Mouse (Mus musculus) neural tube, embryonic 14.5 days (tissue): Measurements from ENCODE around the gene Mfsd12. TPM values are rescaled to one million over a fixed set of nuclear protein-coding genes. Genes with fewer than 3 reads are reported as not detected.

Experiments used
- ATAC-seq: fragments of 200-750 bp; cut with Nextera tagmentation; 2 replicates; pipeline ENCODE4 v1.8.0; 2017; ENCODE audit warnings: low read depth, mild to moderate bottlenecking, moderate TSS enrichment, moderate library complexity
- H3K27ac ChIP-seq: fragments of 300-500 bp; sonication (generic); 2 replicates; pipeline ENCODE4 v1.5.1; 2014; ENCODE audit warnings: low read depth, mild to moderate bottlenecking, control low read depth, low read length, moderate library complexity, mixed read lengths
- H3K27me3 ChIP-seq: fragments of 300-500 bp; sonication (generic); 2 replicates; pipeline ENCODE4 v1.6.1; 2014; ENCODE audit warnings: low read length; ENCODE audit not compliant: control insufficient read depth, insufficient read depth
- H3K36me3 ChIP-seq: fragments of 300-500 bp; sonication (generic); 2 replicates; pipeline ENCODE4 v1.6.1; 2014; ENCODE audit warnings: low read length, mixed read lengths; ENCODE audit not compliant: control insufficient read depth, insufficient read depth
- H3K4me1 ChIP-seq: fragments of 300-500 bp; sonication (generic); 2 replicates; pipeline ENCODE4 v1.6.1; 2014; ENCODE audit warnings: low read length; ENCODE audit not compliant: control insufficient read depth, insufficient read depth
- H3K4me2 ChIP-seq: fragments of 300-500 bp; sonication (generic); 2 replicates; pipeline ENCODE4 v1.6.1; 2014; ENCODE audit warnings: mild to moderate bottlenecking, low read depth, low read length, control low read depth
- H3K4me3 ChIP-seq: fragments of 300-500 bp; sonication (generic); 2 replicates; pipeline ENCODE4 v1.5.1; 2014; ENCODE audit warnings: low read depth, low read length, control low read depth, mixed read lengths
- H3K9ac ChIP-seq: fragments of 300-500 bp; sonication (generic); replicated peaks from 2 replicates; pipeline ENCODE4 v1.6.1; 2014; ENCODE audit warnings: low read depth, mild to moderate bottlenecking, control low read depth, low read length, mixed read lengths
- H3K9me3 ChIP-seq: fragments of 300-500 bp; sonication (generic); 2 replicates; pipeline ENCODE4 v1.6.1; 2016; ENCODE audit warnings: low read length; ENCODE audit not compliant: control insufficient read depth
- WGBS: fragments of 180-500 bp; shearing (Covaris S2); extraction: QIAGEN DNeasy Blood & Tissue Kit; methylation state at CpG from one replicate; pipeline ENCODE4 v1.1.7; 2014; 5-methylcytosine and 5-hydroxymethylcytosine counted together
- polyA plus RNA-seq: library from polyadenylated mRNA; unstranded; fragments of >200 nt; fragmentation: Nextera tagmentation; extraction: Ambion mirVana; gene quantifications from 2 replicates; pipeline ENCODE4 v1.2.1, GENCODE M21; 2014

The Mfsd12 gene
- polyA plus RNA-seq, 1 experiment from 2014 or later: 8.7 TPM

- no peak for ATAC-seq
- Histone ChIP-seq H3K4me1 (peaks cover 10% of the 10 kb centered on the region; the same call in 1 of the 2 replicates), H3K4me2 (no peak overlapping the region), H3K27ac (no peak overlapping the region), H3K27me3 (0 out of 2 replicates have a peak, but pooled peaks cover 3% of the 10 kb centered on the region), H3K4me3 (no peak overlapping the region), H3K36me3 (peaks cover 39% of the 10 kb centered on the region), H3K9ac (no peak overlapping the region), H3K9me3 (no peaks in the 10 kb centered on the region)
- 81% methylated on average over 6 of the region's 6 CpGs for WGBS
Measured at GRCm38 (mm10) chr10:81366477-81367206, 9.4 kb downstream of the Mfsd12 start.

GRCm38 (mm10) chr10:81367207-81367495 lies 9.9 kb downstream of the Mfsd12 start:
- H3K27me3 ChIP-seq: 0 out of 2 replicates have a peak, but pooled peaks cover 3% of the 10 kb centered on the region
- H3K9me3 ChIP-seq: no peaks in the 10 kb centered on the region
- no peak overlapping the region for H3K9ac ChIP-seq
- H3K27ac ChIP-seq: no peak overlapping the region
- H3K4me1 ChIP-seq: peaks cover 10% of the 10 kb centered on the region; the same call in 1 of the 2 replicates
- peaks cover 39% of the 10 kb centered on the region for H3K36me3 ChIP-seq
- no peak overlapping the region for H3K4me2 ChIP-seq
- no peak overlapping the region for H3K4me3 ChIP-seq
- 50% methylated on average over 6 of the region's 6 CpGs for WGBS
- no peak for ATAC-seq

- Histone ChIP-seq H3K9me3 (no peaks in the 10 kb centered on the region), H3K4me3 (no peak overlapping the region), H3K27ac (no peak overlapping the region), H3K4me2 (no peak overlapping the region), H3K36me3 (peaks cover 8% of the 10 kb centered on the region; the same call in 1 of the 2 replicates), H3K4me1 (peaks cover 21% of the 10 kb centered on the region), H3K27me3 (no peaks in the 10 kb centered on the region), H3K9ac (no peak overlapping the region)
- WGBS: 92% methylated on average over 10 of the region's 10 CpGs
- ATAC-seq: no peak
Measured at GRCm38 (mm10) chr10:81375322-81375721, 18.0 kb downstream of the Mfsd12 start.

GRCm38 (mm10) chr10:81376561-81377361 lies 19.5 kb downstream of the Mfsd12 start:
- Histone ChIP-seq H3K9ac (no peak overlapping the region; the same call in 1 of the 2 replicates), H3K4me3 (peak overlapping the region; percentile 75), H3K27me3 (no peaks in the 10 kb centered on the region), H3K4me1 (peaks cover 21% of the 10 kb centered on the region), H3K9me3 (no peaks in the 10 kb centered on the region), H3K36me3 (peaks cover 4% of the 10 kb centered on the region; the same call in 1 of the 2 replicates), H3K27ac (no peak overlapping the region), H3K4me2 (peak overlapping the region; percentile 89)
- 43% methylated on average over 6 of the region's 6 CpGs for WGBS
- ATAC-seq: no peak

- H3K9me3 ChIP-seq: no peaks in the 10 kb centered on the region
- peak overlapping the region; percentile 79; the same call in 1 of the 2 replicates for H3K9ac ChIP-seq
- 65% methylated on average over 2 of the region's 2 CpGs for whole genome bisulfite sequencing
- no peak for ATAC-seq
- peak overlapping the region; percentile 89 for H3K4me2 ChIP-seq
- H3K27ac ChIP-seq: no peak overlapping the region
- H3K27me3 ChIP-seq: no peaks in the 10 kb centered on the region
- H3K4me1 ChIP-seq: peaks cover 21% of the 10 kb centered on the region
- H3K4me3 ChIP-seq: peak overlapping the region; percentile 75
- peaks cover 4% of the 10 kb centered on the region; the same call in 1 of the 2 replicates for H3K36me3 ChIP-seq
Measured at GRCm38 (mm10) chr10:81377362-81377664, 20.0 kb downstream of the Mfsd12 start.

GRCm38 (mm10) chr10:81377793-81378552 lies 20.7 kb downstream of the Mfsd12 start, which contains the start of gene Fzr1:
Fzr1 (minus strand) TSS chr10:81378516.
- H3K27ac ChIP-seq: peak within 1 kb of the TSS; percentile 79
- no peaks in the 10 kb centered on the region for H3K27me3 ChIP-seq
- WGBS: under 1% methylated on average over 58 of the region's 59 CpGs
- H3K4me1 ChIP-seq: peaks cover 21% of the 10 kb centered on the region
- peaks cover 4% of the 10 kb centered on the region; the same call in 1 of the 2 replicates for H3K36me3 ChIP-seq
- ATAC-seq: peak; percentile 52
- H3K9ac ChIP-seq: peak within 1 kb of the TSS; percentile 79
- H3K4me2 ChIP-seq: peak within 1 kb of the TSS; percentile 89
- peak within 1 kb of the TSS; percentile 75 for H3K4me3 ChIP-seq
- H3K9me3 ChIP-seq: no peaks in the 10 kb centered on the region

GRCm38 (mm10) chr10:81378553-81379182 lies 21.4 kb downstream of the Mfsd12 start:
- H3K4me3 ChIP-seq: peak overlapping the region; percentile 75
- ATAC-seq: peak; percentile 95
- H3K4me1 ChIP-seq: peaks cover 21% of the 10 kb centered on the region
- WGBS: 1% methylated on average over 46 of the region's 46 CpGs
- peak overlapping the region; percentile 79 for H3K27ac ChIP-seq
- H3K9ac ChIP-seq: peak overlapping the region; percentile 79
- no peaks in the 10 kb centered on the region for H3K27me3 ChIP-seq
- H3K9me3 ChIP-seq: no peaks in the 10 kb centered on the region
- peak overlapping the region; percentile 52 for H3K4me2 ChIP-seq
- peaks cover 4% of the 10 kb centered on the region; the same call in 1 of the 2 replicates for H3K36me3 ChIP-seq

GRCm38 (mm10) chr10:81379183-81379553 lies 21.9 kb downstream of the Mfsd12 start:
- Histone ChIP-seq H3K36me3 (peaks cover under 1% of the 10 kb centered on the region; the same call in 1 of the 2 replicates), H3K9ac (no peak overlapping the region; the same call in 1 of the 2 replicates), H3K9me3 (no peaks in the 10 kb centered on the region), H3K4me2 (peak overlapping the region; percentile 52), H3K4me3 (peak overlapping the region; percentile 75), H3K27me3 (no peaks in the 10 kb centered on the region), H3K4me1 (peaks cover 21% of the 10 kb centered on the region), H3K27ac (peak overlapping the region; percentile 70; the same call in 1 of the 2 replicates)
- WGBS: 57% methylated on average over 3 of the region's 3 CpGs
- ATAC-seq: peak; percentile 3
